Mouse (Mus musculus) heart, adult 2 months (tissue): ENCODE measurements around the gene Dusp7.

ENCODE experiments used
- CTCF ChIP-seq: fragments of 200-600 bp; IDR thresholded peaks from 2 replicates; pipeline ENCODE4 v1.8.1; 2022; ENCODE audit warnings: antibody characterized with exemption, mild to moderate bottlenecking, moderate library complexity
- POLR2A ChIP-seq: fragments of 200-500 bp; IDR thresholded peaks from 2 replicates; pipeline ENCODE4 v1.6.1; 2011; ENCODE audit warnings: mild to moderate bottlenecking, low read depth, low read length, control low read depth; ENCODE audit not compliant: insufficient read depth

DNA sequence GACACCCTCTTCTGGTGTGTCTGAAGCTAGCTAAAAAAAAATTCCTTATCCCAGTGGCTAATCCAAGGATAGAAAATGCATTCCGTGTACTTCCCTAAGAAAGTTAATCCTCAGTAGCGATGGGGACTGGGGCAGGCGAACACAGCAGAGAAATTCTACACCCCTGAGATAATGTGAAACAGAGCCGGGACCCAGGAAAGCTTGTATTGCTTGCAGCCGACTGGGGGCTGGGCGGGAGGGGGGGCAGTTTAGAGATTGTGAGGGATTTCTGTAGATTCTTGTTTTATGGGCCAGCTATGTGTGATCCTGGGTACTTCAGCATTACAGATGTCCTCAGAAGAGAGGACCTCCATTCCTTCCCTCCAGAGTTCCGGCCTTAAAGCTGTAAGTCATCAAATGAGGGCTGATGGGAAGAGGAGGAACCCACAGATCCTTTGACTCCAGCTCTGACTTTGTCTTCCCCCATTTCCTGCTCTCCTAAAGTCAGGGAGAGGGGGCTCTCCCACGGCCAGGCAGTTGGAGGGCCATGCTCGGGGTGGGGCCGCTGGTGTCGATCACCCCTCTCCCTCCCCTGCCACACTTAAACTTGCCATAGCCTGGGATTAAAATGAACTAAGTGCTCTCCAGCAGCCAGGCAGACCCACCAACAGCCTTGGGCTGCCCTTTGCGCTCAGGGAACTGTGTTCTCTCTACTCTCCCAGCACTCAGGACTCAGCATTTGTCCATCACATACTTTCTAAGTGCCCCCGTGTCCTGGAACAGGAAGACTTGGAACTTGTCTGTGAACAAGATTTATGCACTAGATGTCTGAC lies 27.7 kb upstream of the Dusp7 start:
- TF ChIP-seq CTCF (no peak), POLR2A (no peak)
